Mouse (Mus musculus) layer of hippocampus, postnatal 25 days (tissue): ENCODE data around the gene Gm49340. TPM values are rescaled to one million over a fixed set of nuclear protein-coding genes. Genes with fewer than 3 reads are reported as not detected.

ENCODE experiments used
- total RNA-seq, 2 experiments: library from RNA; stranded (reverse); gene quantifications; 2 replicates each; pipeline ENCODE4 v1.2.3; 2021

The Gm49340 gene
- total RNA-seq, 2 experiments from 2014 or later: not detected

Other genes starting within 250 kb of the Gm49340 start
- gene Itgae, start 239.2 kb upstream of the Gm49340 start, total RNA-seq: under 1 TPM; 0.12 to 0.15 TPM
- under 1 TPM; 0.30 to 0.33 TPM for gene Haspin, start 191.4 kb upstream of the Gm49340 start, total RNA-seq
- gene P2rx5, start 169.3 kb upstream of the Gm49340 start, total RNA-seq: 1 to 10 TPM; 2.5 to 2.6 TPM
- 10 to 100 TPM; 51.3 to 65.6 TPM for gene Emc6, start 152.7 kb upstream of the Gm49340 start, total RNA-seq
- 10 to 100 TPM; 11.6 to 13.3 TPM for gene Tax1bp3, start 152.7 kb upstream of the Gm49340 start, total RNA-seq
- gene Ctns, start 130.7 kb upstream of the Gm49340 start, total RNA-seq: 10 to 100 TPM; 16.5 to 23.0 TPM
- 1 to 10 TPM; 3.0 to 4.1 TPM for gene Shpk, start 130.3 kb upstream of the Gm49340 start, total RNA-seq
- gene Trpv1, start 95.4 kb upstream of the Gm49340 start, total RNA-seq: under 1 TPM in 1 of 2 experiments, not detected in 1; 0.12 TPM
- under 1 TPM; 0.34 to 0.40 TPM for gene Trpv3, start 62.4 kb upstream of the Gm49340 start, total RNA-seq
- 10 to 100 TPM; 11.7 to 14.6 TPM for gene Aspa, start 145 bp upstream of the Gm49340 start, total RNA-seq
- not detected for gene Spata22, start within 50 bp of the Gm49340 start, total RNA-seq
- gene Olfr20, start 21.0 kb downstream of the Gm49340 start, total RNA-seq: not detected
- not detected for gene Olfr376, start 41.5 kb downstream of the Gm49340 start, total RNA-seq
- not detected for gene Olfr1, start 69.9 kb downstream of the Gm49340 start, total RNA-seq
- gene Olfr378, start 98.7 kb downstream of the Gm49340 start, total RNA-seq: not detected
- gene Olfr380, start 127.8 kb downstream of the Gm49340 start, total RNA-seq: not detected
- gene Olfr381, start 161.9 kb downstream of the Gm49340 start, total RNA-seq: not detected
- gene Olfr382, start 187.5 kb downstream of the Gm49340 start, total RNA-seq: not detected